In genomic region chr15:102401278-102401677, GRCm38 (mm10) we compare ENCODE assay signal across 20 mouse cellular contexts. TPM values are rescaled to one million over a fixed set of nuclear protein-coding genes. Genes with fewer than 3 reads are reported as not detected.
A peak's percentile ranks its signal among the peaks of the same experiment; 100 is the strongest.
DNase-seq lines count a peak whose midpoint lies in the region; ATAC-seq and TF ChIP-seq lines count a peak whose summit lies in the region.
"Had no signal": no experiment of that assay in that cellular context is flagged by ENCODE, and none has a peak within 500 bp of the region (broad histone marks: within the 10 kb centered on the region; RNA-seq: fewer than 3 reads in every experiment).

No protein-coding gene starts in this region.

- H3K9me3 ChIP-seq in megakaryocyte, embryonic 14.5 days = no peaks in the 10 kb centered on the region
- H3K9me3 ChIP-seq in midbrain, embryonic 13.5 days = no peaks in the 10 kb centered on the region
- no peaks in the 10 kb centered on the region for H3K9me3 ChIP-seq in forebrain, embryonic 16.5 days (ENCODE audit: control insufficient read depth, low read length)
- H3K9me3 ChIP-seq: forebrain, embryonic 13.5 days; midbrain, embryonic 12.5 days had no signal

- H3K4me3 ChIP-seq in megakaryocyte, embryonic 14.5 days (replicated peaks) = peak overlapping the region; percentile 44
- no peak overlapping the region for H3K4me3 ChIP-seq in brown adipose tissue, adult 24 weeks (ENCODE audit: insufficient read depth, low read depth, low read length)
- H3K4me3 ChIP-seq in liver, adult 2 months (ENCODE audit: insufficient read depth, low read depth, low read length) = no peak overlapping the region
- H3K4me3 ChIP-seq in midbrain, embryonic 13.5 days (replicated peaks) = no peak overlapping the region
- no peak overlapping the region for H3K4me3 ChIP-seq in forebrain, embryonic 16.5 days (replicated peaks; ENCODE audit: low read length)
- H3K4me3 ChIP-seq: forebrain, embryonic 13.5 days; midbrain, embryonic 12.5 days had no signal

- H3K27me3 ChIP-seq in megakaryocyte, embryonic 14.5 days (replicated peaks) = no peaks in the 10 kb centered on the region
- no peaks in the 10 kb centered on the region for H3K27me3 ChIP-seq in liver, adult 2 months (ENCODE audit: control insufficient read depth, insufficient read depth, low read length)
- H3K27me3 ChIP-seq in midbrain, embryonic 13.5 days = peaks cover 10% of the 10 kb centered on the region
- H3K27me3 ChIP-seq in forebrain, embryonic 16.5 days (replicated peaks; ENCODE audit: control insufficient read depth, insufficient read depth, low read length) = no peaks in the 10 kb centered on the region
- H3K27me3 ChIP-seq: forebrain, embryonic 13.5 days; Patski had no signal

- ATAC-seq in megakaryocyte, adult 5-6 weeks (ENCODE audit: poor library complexity, severe bottlenecking) = no peak
- ATAC-seq in midbrain, embryonic 13.5 days = no peak
- ATAC-seq in forebrain, embryonic 16.5 days = no peak
- ATAC-seq: CD4-positive, CD25-positive, alpha-beta regulatory T cell, adult 4 months; forebrain, embryonic 13.5 days; inflammation-experienced regulatory T-cells, adult 6 months; Patski had no signal

- H3K27ac ChIP-seq in brown adipose tissue, adult 24 weeks (replicated peaks; ENCODE audit: low read depth, low read length) = 0 out of 2 replicates have a peak overlapping the region, but pooled peaks have one; percentile 35
- H3K27ac ChIP-seq in liver, adult 2 months (replicated peaks; ENCODE audit: insufficient read depth, low read depth, low read length) = peak overlapping the region; percentile 28
- H3K27ac ChIP-seq in midbrain, embryonic 13.5 days = no peak overlapping the region
- no peak overlapping the region for H3K27ac ChIP-seq in forebrain, embryonic 16.5 days (ENCODE audit: low read length)
- H3K27ac ChIP-seq: forebrain, embryonic 13.5 days; midbrain, embryonic 12.5 days had no signal

- H3K36me3 ChIP-seq in megakaryocyte, embryonic 14.5 days (replicated peaks; ENCODE audit: low read length) = no peaks in the 10 kb centered on the region
- H3K36me3 ChIP-seq in liver, adult 2 months (ENCODE audit: control insufficient read depth, insufficient read depth, low read length) = no peaks in the 10 kb centered on the region
- H3K36me3 ChIP-seq in midbrain, embryonic 13.5 days = no peaks in the 10 kb centered on the region
- H3K36me3 ChIP-seq in forebrain, embryonic 16.5 days (ENCODE audit: control insufficient read depth, insufficient read depth) = no peaks in the 10 kb centered on the region
- H3K36me3 ChIP-seq: midbrain, embryonic 12.5 days had no signal

- peaks cover 57% of the 10 kb centered on the region for H3K4me1 ChIP-seq in megakaryocyte, embryonic 14.5 days
- peaks cover 13% of the 10 kb centered on the region; the same call in 1 of the 2 replicates for H3K4me1 ChIP-seq in brown adipose tissue, adult 24 weeks (ENCODE audit: control insufficient read depth, insufficient read depth, insufficient read length, low read length)
- H3K4me1 ChIP-seq in liver, adult 2 months (ENCODE audit: control insufficient read depth, insufficient read depth, low read length) = peaks cover 14% of the 10 kb centered on the region
- peaks cover 15% of the 10 kb centered on the region for H3K4me1 ChIP-seq in midbrain, embryonic 13.5 days (replicated peaks)
- H3K4me1 ChIP-seq in forebrain, embryonic 16.5 days (replicated peaks; ENCODE audit: control insufficient read depth, insufficient read depth, low read length) = peaks cover 5% of the 10 kb centered on the region

- no peaks in the 10 kb centered on the region for H3K79me2 ChIP-seq in liver, adult 2 months (ENCODE audit: control insufficient read depth, insufficient read depth, low read length)

- TF ChIP-seq CTCF in liver, adult 2 months (IDR thresholded peaks at IDR 0.05; ENCODE audit: low read depth, low read length) = no peak

- H3K4me2 ChIP-seq in midbrain, embryonic 13.5 days (replicated peaks) = no peak overlapping the region
- no peak overlapping the region for H3K4me2 ChIP-seq in forebrain, embryonic 16.5 days (ENCODE audit: low read length)
- H3K4me2 ChIP-seq: forebrain, embryonic 13.5 days; midbrain, embryonic 12.5 days had no signal

- DNase-seq in liver, adult 2 months (ENCODE audit: extremely low read depth, low read depth, low spot score) = no peak
- DNase-seq in lung, postnatal 25 days (ENCODE audit: low spot score) = no peak
- DNase-seq: cerebellum, adult 8-10 months; heart, adult 18-20 months; kidney, adult 9 months; kidney, postnatal 4 days; layer of hippocampus, postnatal 36 days; left cerebral cortex, postnatal 4 days; right cerebral cortex, adult 18-20 months had no signal

- WGBS in liver, adult 2 months = 84% methylated on average over 2 of the region's 2 CpGs
- WGBS in midbrain, embryonic 13.5 days = 79% methylated on average over 2 of the region's 2 CpGs
- WGBS in forebrain, embryonic 16.5 days = 72% methylated on average over 2 of the region's 2 CpGs

- TF ChIP-seq POLR2A in liver, adult 2 months (IDR thresholded peaks at IDR 0.05; ENCODE audit: extremely low read depth, insufficient read depth, low read length) = no peak

- no peak overlapping the region for H3K9ac ChIP-seq in liver, adult 2 months (ENCODE audit: low read depth, low read length)
- no peak overlapping the region for H3K9ac ChIP-seq in midbrain, embryonic 13.5 days (replicated peaks)
- no peak overlapping the region for H3K9ac ChIP-seq in forebrain, embryonic 16.5 days (replicated peaks; ENCODE audit: low read depth, low read length)
- H3K9ac ChIP-seq: forebrain, embryonic 13.5 days; midbrain, embryonic 12.5 days had no signal

RNA-seq across cellular contexts. Expression of gene Sp1, which starts 4.7 kb away (rescaled TPM):
- polyA plus RNA-seq in megakaryocyte, embryonic 14.5 days (2012; ENCODE audit: insufficient read depth, low replicate concordance) = 3.9 and 15.5 TPM in 2 replicates
- total RNA-seq in megakaryocyte, adult 5-6 weeks (2015) = 68.3 and 71.8 TPM in 2 replicates
- 64.1 and 72.2 TPM in 2 replicates for total RNA-seq in megakaryocyte, adult 5-6 weeks (2017)
- polyA plus RNA-seq in brown adipose tissue, adult 24 weeks (2012; ENCODE audit: insufficient read depth, insufficient read length, missing spikeins) = 16.1 and 17.9 TPM in 2 replicates
- 16.7 and 18.2 TPM in 2 replicates for total RNA-seq in liver, adult 2 months (2014; rRNA removed)
- polyA plus RNA-seq in liver, adult 2 months (2012; rRNA removed) = 7.3 and 7.6 TPM in 2 replicates
- 5.6 TPM in 2 replicates for polyA plus RNA-seq in midbrain, embryonic 13.5 days (2015; fragmentation: Nextera tagmentation; extraction: Ambion mirVana)
- 5.0 and 5.9 TPM in 2 replicates for polyA plus RNA-seq in forebrain, embryonic 16.5 days (2015; fragmentation: Nextera tagmentation; extraction: Ambion mirVana)

RNA-seq across cellular contexts. Expression of gene Sp7, which starts 34.3 kb away (rescaled TPM):
- 0.10 TPM in 1 of 2 replicates, not detected in the other for polyA plus RNA-seq in megakaryocyte, embryonic 14.5 days (2012; ENCODE audit: insufficient read depth, low replicate concordance)
- total RNA-seq in megakaryocyte, adult 5-6 weeks (2015) = not detected in 2 replicates
- total RNA-seq in megakaryocyte, adult 5-6 weeks (2017) = not detected in 2 replicates
- polyA plus RNA-seq in brown adipose tissue, adult 24 weeks (2012; ENCODE audit: insufficient read depth, insufficient read length, missing spikeins) = not detected in 2 replicates
- total RNA-seq in liver, adult 2 months (2014; rRNA removed) = not detected in 2 replicates
- not detected in 2 replicates for polyA plus RNA-seq in liver, adult 2 months (2012; rRNA removed)
- polyA plus RNA-seq in midbrain, embryonic 13.5 days (2015; fragmentation: Nextera tagmentation; extraction: Ambion mirVana) = 0.14 and 0.28 TPM in 2 replicates
- 0.38 and 1.1 TPM in 2 replicates for polyA plus RNA-seq in forebrain, embryonic 16.5 days (2015; fragmentation: Nextera tagmentation; extraction: Ambion mirVana)
- total RNA-seq: gastrocnemius, adult 18-20 months; heart, adult 18-20 months had no signal
- polyA plus RNA-seq: CD4-positive, CD25-positive, alpha-beta regulatory T cell, adult 4 months; inflammation-experienced regulatory T-cells, adult 6 months; Patski had no signal

RNA-seq across cellular contexts. Expression of gene Amhr2, which starts 43.9 kb away (rescaled TPM):
- polyA plus RNA-seq in megakaryocyte, embryonic 14.5 days (2012; ENCODE audit: insufficient read depth, low replicate concordance) = 0.37 TPM in 1 of 2 replicates, not detected in the other
- not detected in 2 replicates for total RNA-seq in megakaryocyte, adult 5-6 weeks (2015)
- total RNA-seq in megakaryocyte, adult 5-6 weeks (2017) = not detected in 2 replicates
- polyA plus RNA-seq in brown adipose tissue, adult 24 weeks (2012; ENCODE audit: insufficient read depth, insufficient read length, missing spikeins) = 1.9 and 4.0 TPM in 2 replicates
- 0.07 and 0.09 TPM in 2 replicates for total RNA-seq in liver, adult 2 months (2014; rRNA removed)
- polyA plus RNA-seq in liver, adult 2 months (2012; rRNA removed) = 0.40 and 0.49 TPM in 2 replicates
- 0.30 and 0.74 TPM in 2 replicates for polyA plus RNA-seq in midbrain, embryonic 13.5 days (2015; fragmentation: Nextera tagmentation; extraction: Ambion mirVana)
- polyA plus RNA-seq in forebrain, embryonic 16.5 days (2015; fragmentation: Nextera tagmentation; extraction: Ambion mirVana) = 0.32 and 0.58 TPM in 2 replicates
- polyA plus RNA-seq: inflammation-experienced regulatory T-cells, adult 6 months; midbrain, embryonic 12.5 days; Patski had no signal

RNA-seq across cellular contexts. Expression of gene Aaas, which starts 50.7 kb away (rescaled TPM):
- 51.2 and 84.3 TPM in 2 replicates for polyA plus RNA-seq in megakaryocyte, embryonic 14.5 days (2012; ENCODE audit: insufficient read depth, low replicate concordance)
- 67.5 and 75.2 TPM in 2 replicates for total RNA-seq in megakaryocyte, adult 5-6 weeks (2015)
- 64.3 and 100 TPM in 2 replicates for total RNA-seq in megakaryocyte, adult 5-6 weeks (2017)
- polyA plus RNA-seq in brown adipose tissue, adult 24 weeks (2012; ENCODE audit: insufficient read depth, insufficient read length, missing spikeins) = 13.2 and 20.7 TPM in 2 replicates
- 4.0 and 8.3 TPM in 2 replicates for total RNA-seq in liver, adult 2 months (2014; rRNA removed)
- 18.9 and 24.0 TPM in 2 replicates for polyA plus RNA-seq in liver, adult 2 months (2012; rRNA removed)
- 41.4 and 44.1 TPM in 2 replicates for polyA plus RNA-seq in midbrain, embryonic 13.5 days (2015; fragmentation: Nextera tagmentation; extraction: Ambion mirVana)
- polyA plus RNA-seq in forebrain, embryonic 16.5 days (2015; fragmentation: Nextera tagmentation; extraction: Ambion mirVana) = 42.0 and 44.7 TPM in 2 replicates

RNA-seq across cellular contexts. Expression of gene Prr13, which starts 57.5 kb away (rescaled TPM):
- polyA plus RNA-seq in megakaryocyte, embryonic 14.5 days (2012; ENCODE audit: insufficient read depth, low replicate concordance) = 978 and 1,945 TPM in 2 replicates
- 306 and 344 TPM in 2 replicates for total RNA-seq in megakaryocyte, adult 5-6 weeks (2015)
- 197 and 215 TPM in 2 replicates for total RNA-seq in megakaryocyte, adult 5-6 weeks (2017)
- polyA plus RNA-seq in brown adipose tissue, adult 24 weeks (2012; ENCODE audit: insufficient read depth, insufficient read length, missing spikeins) = 36.8 and 54.7 TPM in 2 replicates
- 7.3 and 11.1 TPM in 2 replicates for total RNA-seq in liver, adult 2 months (2014; rRNA removed)
- polyA plus RNA-seq in liver, adult 2 months (2012; rRNA removed) = 93.4 and 98.3 TPM in 2 replicates
- polyA plus RNA-seq in midbrain, embryonic 13.5 days (2015; fragmentation: Nextera tagmentation; extraction: Ambion mirVana) = 113 and 119 TPM in 2 replicates
- polyA plus RNA-seq in forebrain, embryonic 16.5 days (2015; fragmentation: Nextera tagmentation; extraction: Ambion mirVana) = 79.0 and 80.9 TPM in 2 replicates

Comparison
In these comparisons a context has a peak if more than half of its experiments do, and no peak if none do; other contexts are left out.
1. H3K27ac ChIP-seq: peak in brown adipose tissue, adult 24 weeks (single experiment) and liver, adult 2 months (single experiment); none in midbrain, embryonic 13.5 days (single experiment) and forebrain, embryonic 16.5 days (single experiment).